Mouse (Mus musculus): Measurements from ENCODE around the gene Rassf10.

The Rassf10 gene

GRCm38 (mm10) chr7:112966382-112966781 is 12.6 kb downstream of the Rassf10 start:
- no peak for DNase-seq

DNA sequence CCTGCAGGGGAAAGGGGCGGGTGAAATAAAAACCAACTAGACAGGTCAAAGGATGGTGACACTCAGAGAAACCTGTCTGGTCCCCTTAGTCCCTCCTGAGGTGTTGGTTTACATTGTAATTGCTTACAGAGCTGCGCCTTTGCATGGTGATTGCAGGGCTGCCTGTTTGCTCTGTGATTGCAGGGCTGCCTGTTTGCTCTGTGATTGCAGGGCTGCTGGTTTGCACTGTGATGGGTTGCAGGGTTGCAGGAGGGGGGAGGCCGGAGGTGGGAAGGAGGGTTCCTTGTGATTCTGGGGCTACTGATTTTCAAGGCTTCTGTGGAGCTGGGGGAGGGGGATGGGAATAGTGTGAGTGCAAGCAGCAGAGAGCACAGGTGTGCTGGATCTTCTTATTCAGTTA is 13.0 kb downstream of the Rassf10 start:
- DNase-seq = no peak

DNA sequence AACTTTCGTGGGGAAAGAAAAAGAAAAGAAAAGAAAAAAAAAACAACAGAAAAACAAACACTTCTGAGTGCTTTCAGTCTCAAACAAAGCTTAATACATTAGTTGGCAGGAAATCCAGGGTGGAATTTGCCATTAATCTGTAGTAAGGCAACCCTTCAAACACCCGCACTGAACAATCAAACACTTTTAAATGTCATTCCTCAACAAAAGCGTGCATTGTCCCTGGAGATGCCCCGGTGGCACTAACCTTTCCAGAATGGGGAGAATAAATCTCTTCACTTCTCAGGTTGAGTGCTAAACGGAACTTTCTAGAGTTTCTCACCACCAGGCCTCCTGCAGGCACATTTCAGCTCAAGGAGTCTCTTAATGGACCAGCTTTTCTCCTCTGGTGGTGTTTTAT is 29.6 kb downstream of the Rassf10 start:
- no peak for DNase-seq

- DNase-seq = no peak
These were observed 31.2 kb downstream of the Rassf10 start for GRCm38 (mm10) chr7:112984704-112985577.

DNA sequence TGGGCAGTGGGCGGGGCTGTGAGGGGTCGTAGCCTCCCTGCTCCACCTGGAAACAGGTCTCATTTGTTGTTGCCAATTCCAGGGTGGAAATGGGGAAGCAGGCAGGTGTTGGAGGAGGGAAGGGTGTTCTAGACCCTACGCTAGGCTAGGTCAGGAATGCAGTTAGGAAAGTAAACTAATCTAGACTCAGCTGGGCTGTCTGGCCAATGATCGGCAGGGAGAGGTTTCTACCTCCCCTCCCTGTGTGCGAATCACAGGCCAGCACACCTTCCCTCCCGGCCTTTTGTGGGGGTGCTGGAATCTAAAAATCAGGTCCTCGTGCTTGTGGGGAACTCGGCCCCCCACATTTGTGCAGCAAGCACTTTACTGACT is 31.8 kb downstream of the Rassf10 start:
- DNase-seq = no peak

DNA sequence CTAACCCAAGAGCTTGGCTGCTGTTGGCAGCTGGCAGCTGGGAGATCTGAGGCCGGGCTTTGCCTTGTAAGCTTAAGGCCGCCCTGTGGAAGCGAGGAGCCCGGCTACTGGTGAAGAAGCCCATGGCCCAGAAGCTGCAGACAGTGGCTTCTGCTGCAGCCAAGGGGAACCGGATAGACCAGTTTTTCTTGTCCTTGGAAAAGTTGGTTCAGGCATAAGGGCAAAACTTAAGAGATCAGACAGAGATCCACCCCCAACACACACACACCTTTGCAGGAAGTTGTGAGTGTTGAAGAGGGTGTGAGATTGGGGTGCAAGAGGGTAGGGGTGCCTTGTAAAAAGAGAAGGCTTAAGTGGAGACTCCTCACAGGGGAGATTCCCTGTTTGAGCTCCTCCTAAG is 39.2 kb downstream of the Rassf10 start:
- DNase-seq = no peak

GRCm38 (mm10) chr7:113003565-113004255 is 49.9 kb downstream of the Rassf10 start:
- DNase-seq = no peak

- DNase-seq = no peak
These were observed 52.0 kb downstream of the Rassf10 start for GRCm38 (mm10) chr7:113005726-113006125.
